Mouse (Mus musculus): ENCODE measurements at regions not wholly inside any gene's neighbourhood (a gene's known extent, or its start where the extent isn't known, plus 50 kb on each side); places are given as distances from the start of the nearest gene placed in this dataset.

DNA sequence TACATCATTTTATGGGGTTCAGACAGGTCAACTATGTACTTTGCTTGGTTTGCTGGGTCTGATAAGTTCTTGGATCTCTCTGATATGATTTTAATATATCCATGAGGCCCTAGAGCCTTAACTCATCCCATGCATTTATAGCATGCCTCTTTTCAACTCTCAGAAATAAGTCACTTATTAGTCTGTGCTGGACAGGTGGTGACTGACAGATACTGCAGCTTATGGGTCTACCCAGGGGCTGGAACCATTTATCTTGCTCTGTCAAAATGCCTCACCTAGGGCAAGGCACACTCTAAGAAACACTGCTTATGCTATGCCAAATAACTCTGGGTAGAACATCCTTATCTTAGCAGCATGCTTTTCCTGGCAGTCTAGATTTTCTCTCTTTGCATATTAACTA lies 225.6 kb downstream of the Mbnl1 start:
- DNase-seq (ENCODE audit: low read depth, low spot score), result no peak

- no peak for DNase-seq (ENCODE audit: low read depth, low spot score)
Measured at GRCm38 (mm10) chr3:60707139-60707538, 234.5 kb downstream of the Mbnl1 start.

DNA sequence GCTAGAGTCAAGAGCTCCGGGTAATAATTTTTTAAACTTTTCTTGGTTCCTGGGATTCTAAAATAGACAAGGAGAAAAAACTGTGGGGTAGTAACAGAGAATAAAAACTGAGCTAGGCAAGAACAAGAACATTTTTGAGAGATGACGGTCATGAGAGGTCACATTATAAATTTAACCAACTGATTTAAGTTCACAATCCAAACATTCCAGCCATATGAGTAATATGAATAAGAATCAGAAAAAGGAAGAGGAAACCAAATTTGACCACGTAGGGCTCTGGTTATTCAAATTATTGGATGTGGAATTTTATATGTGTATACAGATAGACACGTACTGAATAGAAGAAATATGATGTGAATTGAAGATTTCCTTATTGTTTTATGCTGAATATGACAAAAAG lies 240.3 kb downstream of the Mbnl1 start:
- DNase-seq (ENCODE audit: low read depth, low spot score), result no peak

DNA sequence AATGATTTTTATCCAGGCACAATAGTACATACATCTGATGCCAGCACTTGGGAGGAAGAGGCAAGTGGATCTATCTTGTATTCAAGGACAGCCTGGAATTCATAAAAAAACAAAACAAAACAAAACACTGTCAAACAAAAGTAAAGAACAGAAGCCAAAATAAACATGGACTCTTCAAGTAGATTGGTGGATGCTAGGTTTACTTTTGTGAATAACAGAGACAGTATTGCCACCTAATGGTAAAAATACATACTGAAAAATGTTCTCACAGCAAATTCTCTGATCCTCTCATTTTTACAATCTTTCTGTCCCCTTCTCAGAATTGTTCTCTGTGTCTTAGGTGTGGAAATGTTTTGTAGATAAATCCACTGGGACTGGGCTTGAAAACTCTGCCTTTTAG lies 247.7 kb downstream of the Mbnl1 start:
- DNase-seq (ENCODE audit: low read depth, low spot score), result no peak

DNA sequence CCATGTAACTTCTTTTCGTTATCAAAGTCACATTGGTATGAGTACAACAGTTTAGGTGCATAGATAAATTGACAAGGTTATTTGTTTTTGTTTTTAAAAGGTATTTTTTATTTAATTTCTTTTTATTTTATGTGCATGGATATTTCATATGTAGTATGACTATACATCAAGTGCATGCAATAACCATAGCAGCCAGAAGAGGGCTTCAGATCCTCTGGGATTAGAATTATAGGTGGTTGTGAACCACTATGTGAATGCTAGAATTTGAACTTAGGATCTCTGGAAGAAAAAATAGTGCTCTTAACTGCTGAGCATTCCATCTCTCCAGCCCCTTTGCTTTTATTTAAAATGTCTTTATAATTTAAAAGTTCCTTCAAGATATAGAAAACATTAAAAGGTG lies 258.7 kb downstream of the Mbnl1 start:
- no peak for DNase-seq (ENCODE audit: low read depth, low spot score)

DNA sequence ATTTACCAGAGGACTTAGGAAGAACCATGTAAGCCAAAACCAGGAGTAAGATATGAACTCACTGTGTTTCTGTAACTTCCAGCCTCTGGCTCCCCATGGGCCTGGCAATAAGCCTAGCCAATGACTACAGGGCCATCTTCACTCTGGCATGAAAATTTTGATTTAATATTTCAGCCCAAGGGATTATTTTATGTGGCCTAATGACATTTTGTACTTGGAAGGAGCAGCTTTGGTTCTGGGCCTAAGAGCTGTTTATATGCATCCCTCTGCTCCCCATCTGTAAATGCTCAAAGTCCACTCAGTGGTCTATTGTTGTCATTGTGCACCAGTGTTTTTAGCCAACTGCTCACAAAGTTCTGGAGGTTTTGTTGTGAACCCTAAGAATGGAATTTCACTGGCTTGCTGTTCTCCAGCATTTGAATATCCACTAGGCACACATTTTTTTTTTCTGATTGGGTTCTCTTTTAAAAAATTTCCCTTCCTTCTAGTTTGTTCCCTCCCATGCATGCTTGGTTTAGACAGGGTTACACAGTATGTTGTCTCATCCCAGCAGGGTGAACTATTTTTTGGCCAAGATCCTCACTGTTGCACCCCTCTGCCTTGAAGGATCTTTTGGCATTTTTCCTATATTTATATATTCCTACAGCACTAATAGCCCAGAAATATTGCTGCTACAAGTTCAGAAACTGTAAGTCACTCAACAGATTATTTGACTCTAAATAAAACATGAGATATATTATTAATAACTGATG lies 261.9 kb upstream of the P2ry1 start:
- DNase-seq (ENCODE audit: low read depth, low spot score), result peak; percentile 71

- no peak for DNase-seq (ENCODE audit: low read depth, low spot score)
Measured at GRCm38 (mm10) chr3:60741379-60741778, 261.2 kb upstream of the P2ry1 start.

DNA sequence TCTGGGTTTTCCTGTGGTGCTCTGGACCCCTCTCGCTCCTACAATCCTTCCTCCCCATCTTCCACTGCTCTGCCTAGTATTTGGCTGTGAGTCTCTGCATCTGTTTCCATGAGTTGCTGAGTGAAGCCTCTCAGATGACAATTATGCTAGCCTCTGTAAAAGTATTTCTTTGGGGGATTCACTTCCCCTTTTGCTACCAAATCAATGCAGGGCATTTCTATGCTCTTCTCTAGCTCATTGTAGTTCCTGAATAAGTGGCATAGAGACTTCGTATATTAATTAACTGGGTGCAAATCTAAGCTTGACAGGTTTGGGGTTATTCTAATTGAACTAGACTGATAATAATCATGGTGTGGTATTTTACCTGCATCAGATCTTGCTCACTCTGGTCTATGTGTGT lies 260.4 kb upstream of the P2ry1 start:
- no peak for DNase-seq (ENCODE audit: low read depth, low spot score)

- DNase-seq (ENCODE audit: low read depth, low spot score), result no peak
Measured at GRCm38 (mm10) chr3:60745075-60745474, 257.5 kb upstream of the P2ry1 start.

DNA sequence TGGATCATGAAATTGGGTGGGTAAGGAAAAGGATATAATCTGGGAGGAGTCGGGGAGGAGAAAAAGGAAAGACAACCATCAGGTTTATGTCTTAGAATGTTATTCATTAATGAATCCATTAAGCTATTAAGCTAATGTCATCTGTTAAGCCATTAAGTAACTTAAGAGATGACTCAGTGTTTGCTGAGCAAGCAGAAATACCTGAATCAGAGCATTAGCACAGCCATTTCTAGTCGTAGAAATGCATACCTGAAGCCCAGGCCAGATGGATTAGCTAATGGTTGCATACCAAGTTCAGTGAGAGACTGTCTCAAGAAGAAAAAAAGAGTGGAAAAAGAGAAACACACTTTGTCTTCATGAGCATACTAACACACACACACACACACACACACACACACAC lies 244.0 kb upstream of the P2ry1 start:
- DNase-seq (ENCODE audit: low read depth, low spot score), result no peak

GRCm38 (mm10) chr3:60759046-60759445 lies 243.5 kb upstream of the P2ry1 start:
- no peak for DNase-seq (ENCODE audit: low read depth, low spot score)

DNA sequence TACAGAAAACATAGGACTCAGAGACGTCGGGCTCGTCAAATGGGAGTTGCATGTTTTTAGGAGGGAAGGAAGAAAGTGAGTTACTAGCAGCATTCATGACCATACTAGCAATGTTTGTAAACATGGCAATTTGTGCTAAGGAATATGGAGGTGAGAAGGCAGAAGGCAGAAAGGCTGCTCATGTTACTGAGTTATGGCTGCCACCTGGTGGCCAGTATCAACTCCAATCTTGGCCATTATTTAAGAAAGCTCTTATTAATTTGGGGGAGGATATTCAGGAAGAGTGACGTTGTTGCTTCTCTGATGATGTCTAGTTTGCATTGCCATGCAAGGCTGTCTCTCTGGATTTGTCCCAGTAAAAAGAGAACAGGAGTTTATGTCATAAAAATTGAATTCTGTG lies 239.7 kb upstream of the P2ry1 start:
- peak; percentile 26 for DNase-seq (ENCODE audit: low read depth, low spot score)

GRCm38 (mm10) chr3:60765079-60765478 lies 237.5 kb upstream of the P2ry1 start:
- no peak for DNase-seq (ENCODE audit: low read depth, low spot score)

GRCm38 (mm10) chr3:60768996-60769395 lies 233.6 kb upstream of the P2ry1 start:
- DNase-seq (ENCODE audit: low read depth, low spot score), result no peak

- no peak for DNase-seq (ENCODE audit: low read depth, low spot score)
Measured at GRCm38 (mm10) chr3:60771866-60772265, 230.7 kb upstream of the P2ry1 start.

GRCm38 (mm10) chr3:60773383-60773782 lies 229.2 kb upstream of the P2ry1 start:
- DNase-seq (ENCODE audit: low read depth, low spot score), result peak; percentile 64

GRCm38 (mm10) chr3:60785137-60785875 lies 217.3 kb upstream of the P2ry1 start:
- DNase-seq (ENCODE audit: low read depth, low spot score), result peak; percentile 67

DNA sequence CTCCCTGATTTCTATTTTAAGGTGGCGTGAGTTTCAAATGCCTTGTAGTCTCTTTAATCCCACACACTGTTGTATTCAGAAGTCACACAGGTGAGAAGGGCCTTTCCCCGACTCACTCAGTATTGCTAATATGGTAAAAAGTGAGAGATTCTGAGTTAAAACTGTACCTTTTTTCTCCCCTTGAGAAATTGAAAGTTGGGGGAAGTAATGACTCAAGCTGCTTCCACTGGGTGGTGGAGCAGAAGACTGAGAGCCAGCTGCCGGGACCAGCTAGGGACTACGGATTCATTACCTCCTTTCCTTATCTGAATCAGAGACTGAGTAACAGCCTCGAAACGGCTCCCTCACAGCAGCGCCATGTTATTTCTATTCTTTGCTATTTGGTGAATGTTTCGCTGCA lies 214.6 kb upstream of the P2ry1 start:
- no peak for DNase-seq (ENCODE audit: low read depth, low spot score)

DNA sequence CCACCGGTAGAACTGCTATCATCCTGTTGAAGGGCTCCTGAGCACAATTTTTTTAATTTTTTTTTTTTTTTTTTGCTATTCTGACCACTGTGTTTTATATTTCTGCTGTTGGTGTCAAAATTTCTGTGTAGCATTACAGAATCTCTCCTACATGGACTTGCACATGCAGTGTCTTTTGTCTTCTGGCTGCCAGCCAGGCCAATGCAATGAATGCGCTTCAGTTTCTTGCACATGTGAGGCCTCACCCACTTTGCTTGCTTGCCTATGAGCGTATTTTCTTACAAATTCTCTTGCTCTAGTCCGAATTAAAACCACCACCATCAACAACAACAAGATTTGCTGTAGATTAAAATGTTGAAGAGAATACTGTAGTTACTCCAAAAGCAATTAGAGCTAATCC lies 213.2 kb upstream of the P2ry1 start:
- DNase-seq (ENCODE audit: low read depth, low spot score), result no peak

GRCm38 (mm10) chr3:60792166-60792565 lies 210.4 kb upstream of the P2ry1 start:
- peak; percentile 79 for DNase-seq (ENCODE audit: low read depth, low spot score)

- no peak for DNase-seq (ENCODE audit: low read depth, low spot score)
Measured at GRCm38 (mm10) chr3:60796207-60796606, 206.4 kb upstream of the P2ry1 start.

DNA sequence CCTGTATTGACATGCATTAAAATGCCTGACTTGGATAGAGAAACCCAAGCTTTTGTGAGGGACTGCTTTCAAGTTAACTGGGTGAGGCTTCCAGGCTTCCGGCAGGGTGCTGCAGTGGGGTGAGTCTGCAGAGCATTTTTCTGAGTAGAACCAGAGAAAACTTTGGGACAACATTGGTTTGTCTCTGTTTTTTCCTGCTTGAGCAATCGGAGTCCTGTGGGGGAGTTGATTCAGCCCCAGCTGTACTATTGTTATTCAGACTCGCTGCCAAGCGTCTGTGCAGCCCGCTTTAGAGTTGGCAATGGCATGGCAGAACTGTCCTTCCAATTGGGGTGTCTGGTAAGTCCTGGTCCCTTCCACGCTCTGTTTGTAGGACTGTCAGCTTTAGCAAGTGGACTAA lies 204.8 kb upstream of the P2ry1 start:
- no peak for DNase-seq (ENCODE audit: low read depth, low spot score)

DNA sequence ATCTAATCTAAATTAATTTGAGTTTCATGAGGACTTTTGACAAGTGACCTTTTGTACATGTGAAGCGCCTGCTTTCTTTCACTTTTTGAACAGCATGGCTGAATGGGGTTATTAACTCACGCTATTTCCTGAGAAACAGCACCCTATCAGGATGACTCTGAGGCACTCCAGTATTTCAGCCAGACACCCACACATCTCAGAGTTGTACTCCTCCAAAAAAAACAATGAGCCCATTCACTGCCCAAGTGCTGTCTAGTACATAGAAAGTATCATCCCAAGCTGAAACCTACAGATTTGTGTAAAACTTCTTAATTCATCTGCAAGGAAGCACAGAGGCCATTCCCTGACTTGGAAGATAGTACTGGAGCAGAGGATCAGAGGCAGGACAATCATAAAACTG lies 204.1 kb upstream of the P2ry1 start:
- no peak for DNase-seq (ENCODE audit: low read depth, low spot score)

Measured in skeletal muscle tissue, adult 2 months (tissue).